Mouse (Mus musculus) gastrocnemius, adult 2 months (tissue): ENCODE results near the gene Etv6. TPM values are rescaled to one million over a fixed set of nuclear protein-coding genes. Genes with fewer than 3 reads are reported as not detected.

ENCODE experiments used
- DNase-seq: peaks from one replicate; pipeline ENCODE4 v3.0.0; 2022
- H3K27ac ChIP-seq: fragments of 200-600 bp; 2 replicates; pipeline ENCODE4 v1.8.1; 2022; ENCODE audit warnings: mild to moderate bottlenecking
- H3K4me3 ChIP-seq: fragments of 200-600 bp; 2 replicates; pipeline ENCODE4 v1.8.1; 2022; ENCODE audit warnings: mild to moderate bottlenecking, moderate library complexity
- CTCF ChIP-seq: fragments of 200-600 bp; IDR thresholded peaks from 2 replicates; pipeline ENCODE4 v1.8.1; 2022; ENCODE audit warnings: antibody characterized with exemption, mild to moderate bottlenecking, moderate library complexity
- intact Hi-C: fragments of 180-260 bp; cut with DNase I; formaldehyde crosslinking; loops from one replicate; pipeline ENCODE4 v1.15.1; 2025
- total RNA-seq, 2 experiments: library from RNA; stranded (reverse); gene quantifications; 2 replicates each; pipeline ENCODE4 v1.2.3; 2021

The Etv6 gene
- total RNA-seq, 2 experiments from 2014 or later: 6.7 to 10.8 TPM

- TF ChIP-seq CTCF: no peak
- Histone ChIP-seq H3K27ac (no peak overlapping the region), H3K4me3 (no peak overlapping the region)
- no peak for DNase-seq
- intact Hi-C loops: no loop called here
These were observed 29.7 kb downstream of the Etv6 start for GRCm38 (mm10) chr6:134065018-134065725.

GRCm38 (mm10) chr6:134066112-134066511 is 30.6 kb downstream of the Etv6 start:
- intact Hi-C loops: no loop called here
- no peak overlapping the region for H3K27ac ChIP-seq
- DNase-seq: no peak
- no peak for TF ChIP-seq CTCF
- no peak overlapping the region for H3K4me3 ChIP-seq

- H3K4me3 ChIP-seq: no peak overlapping the region
- no peak for TF ChIP-seq CTCF
- intact Hi-C loops: no loop called here
- no peak overlapping the region for H3K27ac ChIP-seq
- DNase-seq: no peak
These were observed 31.5 kb downstream of the Etv6 start for GRCm38 (mm10) chr6:134066996-134067395.

GRCm38 (mm10) chr6:134067536-134067935 is 32.0 kb downstream of the Etv6 start:
- Histone ChIP-seq H3K4me3 (no peak overlapping the region), H3K27ac (no peak overlapping the region)
- no peak for DNase-seq
- no peak for TF ChIP-seq CTCF
- intact Hi-C loops: no loop called here

- TF ChIP-seq CTCF: no peak
- no peak for DNase-seq
- H3K27ac ChIP-seq: no peak overlapping the region
- intact Hi-C loops: no loop called here
- no peak overlapping the region for H3K4me3 ChIP-seq
These were observed 36.9 kb downstream of the Etv6 start for GRCm38 (mm10) chr6:134072439-134072838.

GRCm38 (mm10) chr6:134072906-134073305 is 37.4 kb downstream of the Etv6 start:
- Histone ChIP-seq H3K4me3 (no peak overlapping the region), H3K27ac (no peak overlapping the region)
- intact Hi-C loops: no loop called here
- no peak for DNase-seq
- TF ChIP-seq CTCF: no peak

GRCm38 (mm10) chr6:134074353-134074752 is 38.9 kb downstream of the Etv6 start:
- H3K27ac ChIP-seq: no peak overlapping the region
- no peak for DNase-seq
- intact Hi-C loops: no loop called here
- no peak overlapping the region for H3K4me3 ChIP-seq
- no peak for TF ChIP-seq CTCF

- H3K27ac ChIP-seq: no peak overlapping the region
- DNase-seq: no peak
- TF ChIP-seq CTCF: no peak
- H3K4me3 ChIP-seq: no peak overlapping the region
- intact Hi-C loops: no loop called here
These were observed 39.5 kb downstream of the Etv6 start for GRCm38 (mm10) chr6:134075031-134075430.

GRCm38 (mm10) chr6:134078016-134078415 is 42.5 kb downstream of the Etv6 start:
- no peak for TF ChIP-seq CTCF
- intact Hi-C loops: no loop called here
- Histone ChIP-seq H3K4me3 (no peak overlapping the region), H3K27ac (no peak overlapping the region)
- no peak for DNase-seq

- DNase-seq: no peak
- intact Hi-C loops: no loop called here
- no peak for TF ChIP-seq CTCF
- Histone ChIP-seq H3K27ac (no peak overlapping the region), H3K4me3 (no peak overlapping the region)
These were observed 43.6 kb downstream of the Etv6 start for GRCm38 (mm10) chr6:134079112-134079511.

- intact Hi-C loops: no loop called here
- TF ChIP-seq CTCF: no peak
- H3K4me3 ChIP-seq: no peak overlapping the region
- H3K27ac ChIP-seq: no peak overlapping the region
- DNase-seq: no peak
These were observed 44.1 kb downstream of the Etv6 start for GRCm38 (mm10) chr6:134079563-134079962.

GRCm38 (mm10) chr6:134080946-134081345 is 45.4 kb downstream of the Etv6 start:
- no peak for TF ChIP-seq CTCF
- Histone ChIP-seq H3K27ac (no peak overlapping the region), H3K4me3 (no peak overlapping the region)
- DNase-seq: no peak
- intact Hi-C loops: loop anchor here (5.0 kb wide), 1 partner anchor 44 kb away; the partner anchor contains the start of gene Etv6

- TF ChIP-seq CTCF: no peak
- Histone ChIP-seq H3K27ac (no peak overlapping the region), H3K4me3 (no peak overlapping the region)
- DNase-seq: no peak
- intact Hi-C loops: loop anchor here (5.0 kb wide), 1 partner anchor 45 kb away; the partner anchor contains the start of gene Etv6
These were observed 46.9 kb downstream of the Etv6 start for GRCm38 (mm10) chr6:134082229-134082920.
